Mouse (Mus musculus) right cerebral cortex, postnatal 25 days (tissue): ENCODE measurements around the gene Ccdc61.
"Not testable (repeated sequence)": the region's sequence is repeated elsewhere in the genome, so short reads cannot be mapped to it uniquely, and the experiment has no call there.

Experiments used
- DNase-seq: peaks from one replicate; pipeline ENCODE4 v3.0.0; 2022

Ccdc61 gene

DNA sequence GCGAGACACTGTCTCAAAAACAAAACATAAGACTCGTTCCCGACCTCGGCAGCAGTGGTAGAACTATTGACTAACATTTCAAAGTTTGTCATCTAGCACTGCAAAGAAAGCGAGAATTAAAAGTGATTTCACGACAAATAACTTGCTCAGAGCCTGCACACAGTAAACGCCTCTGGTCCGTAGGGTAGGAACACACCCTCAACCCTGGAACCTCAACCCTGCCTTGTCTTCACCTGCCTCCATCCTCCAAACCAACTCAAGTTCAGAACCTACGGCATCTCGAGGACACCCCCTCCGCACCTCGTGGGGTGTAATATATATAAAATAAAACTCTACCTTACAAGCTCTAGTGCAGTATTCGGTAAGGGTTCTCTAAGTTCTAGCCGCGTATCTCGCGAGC is 418 bp downstream of the Ccdc61 start:
- no peak for DNase-seq

- DNase-seq = no peak
These were observed 5.2 kb downstream of the Ccdc61 start for GRCm38 (mm10) chr7:18904971-18905370.

GRCm38 (mm10) chr7:18902486-18902885 is 7.7 kb downstream of the Ccdc61 start:
- DNase-seq = no peak

DNA sequence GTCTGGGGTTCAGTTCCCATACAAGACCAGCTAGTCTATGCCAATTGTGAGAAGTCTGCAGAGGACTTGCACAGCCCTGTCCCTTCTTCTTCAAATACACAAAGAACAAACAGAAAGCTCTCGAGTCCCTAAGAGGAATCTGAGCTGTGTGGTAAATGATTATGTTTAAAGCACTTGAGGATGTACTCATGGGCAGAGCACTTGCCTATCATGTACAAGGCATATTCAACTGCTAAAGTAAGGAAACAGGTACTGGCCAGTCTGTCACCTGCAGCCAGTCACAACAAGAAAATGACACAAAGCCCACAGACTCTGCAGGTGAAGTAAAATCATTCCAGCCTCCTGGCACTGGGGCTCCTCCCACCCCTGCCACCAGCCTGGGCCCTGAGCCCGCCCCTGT is 9.7 kb downstream of the Ccdc61 start:
- no peak for DNase-seq

GRCm38 (mm10) chr7:18896536-18896935 is 13.7 kb downstream of the Ccdc61 start:
- DNase-seq = peak; percentile 35

DNA sequence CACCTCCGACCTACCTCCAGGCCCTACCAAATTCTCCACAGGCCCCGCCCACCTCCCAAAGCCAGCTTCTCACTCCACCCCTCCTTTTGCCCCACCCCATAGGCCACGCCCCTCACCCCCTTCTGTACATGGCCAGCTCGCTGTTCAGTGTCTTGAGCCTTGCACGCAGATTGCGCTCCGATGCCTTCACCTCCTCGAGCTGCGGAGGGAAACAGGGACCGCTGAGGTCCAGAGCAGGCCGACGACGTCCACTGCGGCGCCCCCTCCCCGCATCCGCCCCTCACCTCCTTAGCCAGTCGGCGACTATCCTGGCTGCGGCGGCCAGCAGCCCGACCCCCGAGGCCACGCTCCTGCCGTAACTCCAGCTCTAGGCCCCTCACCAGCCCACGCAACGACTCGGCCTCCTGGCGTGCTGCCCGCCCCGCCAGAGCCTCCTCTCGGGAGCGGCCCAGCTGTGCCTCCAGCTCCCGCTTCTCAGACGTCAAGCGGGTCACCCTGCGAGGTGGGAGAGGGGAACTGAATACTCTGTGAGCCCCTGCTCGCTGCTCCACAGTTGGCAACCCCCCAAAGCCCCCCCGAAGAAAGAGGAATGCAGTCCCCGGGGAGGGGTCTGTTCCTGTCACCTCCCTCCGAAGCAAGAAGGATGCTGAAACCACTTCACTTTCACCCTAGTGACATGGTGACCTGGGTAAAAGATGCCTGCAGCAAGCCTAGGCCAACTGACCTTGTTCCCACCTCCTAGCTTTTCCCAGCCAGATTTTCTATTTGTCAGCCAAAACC is 16.4 kb downstream of the Ccdc61 start:
- DNase-seq = peak; percentile 36

DNA sequence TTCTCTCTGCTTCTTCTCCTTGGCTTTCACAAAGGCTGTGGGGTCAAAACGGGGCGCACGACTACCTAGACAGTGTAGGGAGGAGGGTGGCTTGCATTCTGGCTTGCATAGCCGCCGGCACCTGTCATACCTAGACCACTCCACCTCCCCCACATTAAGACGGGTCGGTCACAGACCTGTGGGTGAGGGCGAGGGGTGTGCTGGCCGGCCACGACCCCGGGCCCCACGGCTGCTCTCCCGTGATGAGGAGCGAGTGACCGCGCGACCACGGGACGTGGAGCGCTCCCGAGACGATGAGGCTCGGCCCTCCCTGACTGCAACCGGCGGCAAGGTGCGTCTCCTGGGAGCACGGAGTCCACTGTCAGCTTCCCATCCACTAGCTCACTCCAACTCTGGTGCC is 17.2 kb downstream of the Ccdc61 start:
- no peak for DNase-seq

DNA sequence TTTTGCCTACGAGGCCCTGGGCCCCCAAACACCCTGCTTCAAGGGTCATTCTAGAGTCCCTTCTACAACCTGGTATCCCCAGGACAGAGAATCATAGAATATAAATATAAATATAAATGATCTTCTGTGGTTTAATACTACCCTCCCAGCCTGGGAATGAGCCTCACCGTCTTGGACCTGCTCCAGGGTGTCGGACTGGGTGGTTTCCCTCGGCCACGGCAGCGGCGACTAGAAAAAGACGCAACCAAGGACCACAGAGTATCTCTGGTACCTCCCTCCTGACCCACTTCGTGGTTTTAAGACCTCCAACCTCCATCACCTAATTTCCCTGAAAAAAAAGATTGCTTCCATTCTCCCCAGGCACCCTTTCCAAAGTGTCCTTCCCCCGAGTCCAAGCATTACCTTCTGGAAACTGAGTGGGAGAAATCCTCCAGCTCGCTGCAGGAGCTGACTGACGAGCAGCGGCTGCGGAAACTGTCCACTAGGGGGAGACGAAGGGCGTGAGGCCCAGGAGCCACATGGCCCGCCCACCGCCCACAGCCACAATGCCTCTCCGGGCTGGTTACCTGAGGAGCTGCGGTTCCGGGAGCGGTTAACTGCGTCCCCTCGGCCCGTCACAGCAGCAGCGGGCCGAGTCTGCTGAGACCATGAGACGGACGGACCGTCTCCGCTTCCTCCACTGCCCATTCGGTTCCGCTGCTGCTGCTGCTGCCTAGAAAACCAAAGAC is 18.2 kb downstream of the Ccdc61 start:
- peak; percentile 91 for DNase-seq

DNA sequence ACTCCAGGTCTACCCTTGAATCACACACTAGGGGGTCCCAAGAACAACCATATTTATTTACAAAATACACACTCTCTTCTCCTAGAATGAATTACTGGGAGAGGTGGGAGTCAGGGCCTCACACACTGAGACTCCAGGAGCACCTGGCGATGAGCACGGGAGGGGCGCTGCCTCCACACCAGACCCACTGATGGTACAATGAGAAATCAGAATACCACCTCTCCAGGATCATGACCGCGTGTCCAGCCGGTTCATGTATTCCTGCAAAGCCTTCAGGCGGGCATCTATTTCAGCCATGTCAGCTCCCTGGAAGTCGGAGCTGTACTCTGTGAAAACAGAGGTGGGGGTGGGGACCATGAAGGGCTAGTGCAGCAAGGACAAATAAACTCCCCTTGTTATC is 19.4 kb downstream of the Ccdc61 start:
- DNase-seq = no peak

GRCm38 (mm10) chr7:18886963-18887362 is 23.3 kb downstream of the Ccdc61 start:
- no peak for DNase-seq

- DNase-seq = no peak
These were observed 25.3 kb downstream of the Ccdc61 start for GRCm38 (mm10) chr7:18884745-18885422.

- no peak for DNase-seq
These were observed 26.0 kb downstream of the Ccdc61 start for GRCm38 (mm10) chr7:18883991-18884744.

- no peak for DNase-seq
These were observed 31.5 kb downstream of the Ccdc61 start for GRCm38 (mm10) chr7:18878691-18879090.

DNA sequence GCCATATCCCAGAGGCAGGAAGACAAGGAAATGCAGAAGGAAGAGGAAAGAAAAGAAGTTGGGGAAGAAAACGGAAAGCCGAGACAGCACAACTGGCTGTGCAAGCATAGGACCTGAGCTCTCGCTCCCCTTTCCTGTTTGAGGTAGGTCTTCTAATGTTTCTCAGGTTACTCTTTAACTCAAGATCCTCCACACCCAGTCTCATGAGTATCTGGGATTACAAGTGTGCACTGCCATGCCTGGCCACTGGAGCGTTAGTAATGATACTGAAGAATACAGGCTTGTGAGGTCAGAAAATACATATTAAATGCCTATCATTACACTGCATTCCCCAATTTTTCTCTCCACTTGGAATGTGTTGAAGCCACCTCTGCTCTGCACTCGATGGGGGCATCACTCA is 34.8 kb downstream of the Ccdc61 start:
- no peak for DNase-seq

DNA sequence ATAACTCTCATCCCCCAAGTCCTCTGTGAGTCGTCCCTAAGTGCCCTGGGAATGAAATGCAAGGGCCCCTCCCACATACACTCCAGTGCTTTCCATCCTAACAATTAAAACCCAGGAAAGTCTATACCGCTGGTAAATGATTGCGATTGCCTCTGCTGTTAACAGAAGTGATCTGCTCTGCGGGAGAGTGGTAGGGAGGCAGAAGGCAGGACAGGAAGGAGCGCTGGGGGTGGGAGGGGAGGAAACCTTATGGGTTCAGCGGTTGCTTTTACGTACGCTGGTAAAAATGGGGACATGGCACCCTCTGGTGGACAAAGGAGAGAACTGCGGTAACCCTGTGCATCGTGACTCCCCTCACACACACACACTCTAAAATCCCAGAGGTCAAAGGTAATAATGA is 37.0 kb downstream of the Ccdc61 start:
- peak; percentile 63 for DNase-seq

GRCm38 (mm10) chr7:18872816-18873215 is 37.4 kb downstream of the Ccdc61 start:
- DNase-seq = no peak

GRCm38 (mm10) chr7:18872014-18872802 is 38.0 kb downstream of the Ccdc61 start:
- no peak for DNase-seq

DNA sequence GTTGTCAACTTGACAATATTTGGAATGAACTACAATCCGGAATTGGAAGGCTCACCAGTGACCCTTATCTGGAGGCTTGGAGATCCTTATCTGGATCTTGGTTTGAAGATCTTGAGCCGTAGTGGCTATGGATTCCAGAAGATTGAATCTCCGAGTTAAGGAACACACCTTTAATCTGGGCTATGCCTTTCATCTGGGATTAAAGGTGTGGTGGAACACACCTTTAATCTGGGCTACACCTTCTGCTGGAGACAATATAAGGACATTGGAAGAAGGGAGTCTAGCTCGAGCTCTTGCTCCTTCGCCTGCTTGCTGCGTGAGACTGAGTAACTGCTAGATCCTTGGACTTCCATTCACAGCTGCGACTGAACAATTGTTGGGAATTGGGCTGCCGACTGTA is 39.2 kb downstream of the Ccdc61 start, which contains the start of gene Pglyrp1:
Gene Pglyrp1 (plus strand): TSS at position 301 of the 400 bp plus-strand sequence.
- not testable (repeated sequence) for DNase-seq

- DNase-seq = no peak
These were observed 41.7 kb downstream of the Ccdc61 start for GRCm38 (mm10) chr7:18868491-18868890.

DNA sequence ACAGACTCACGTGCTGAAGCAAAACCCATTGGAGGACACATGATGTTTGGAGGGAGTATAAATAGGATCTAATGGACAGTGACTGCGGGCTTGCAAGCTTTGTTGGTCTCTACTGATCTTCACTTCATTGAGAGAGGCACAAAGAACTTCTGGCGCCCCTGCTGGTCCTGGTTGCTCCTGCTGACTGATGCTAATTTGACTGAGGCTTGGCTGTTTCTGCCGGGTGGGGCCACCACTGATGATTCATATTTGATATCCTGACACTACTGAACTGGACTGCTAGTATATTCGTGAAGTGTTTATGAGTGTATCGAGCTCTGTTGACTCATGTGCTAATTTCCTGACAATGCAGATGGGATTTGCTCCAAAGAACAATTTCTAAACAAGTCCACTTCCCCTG is 47.4 kb downstream of the Ccdc61 start:
- DNase-seq = no peak

GRCm38 (mm10) chr7:18858310-18858916 is 51.8 kb downstream of the Ccdc61 start:
- no peak for DNase-seq

- no peak for DNase-seq
These were observed 61.8 kb downstream of the Ccdc61 start for GRCm38 (mm10) chr7:18848395-18848794.
